Mouse (Mus musculus) embryo, embryonic 10.5 days (tissue): ENCODE data around the gene Gpx3.
"Not testable (repeated sequence)": the region's sequence is repeated elsewhere in the genome, so short reads cannot be mapped to it uniquely, and the experiment has no call there.

Experiments
- DNase-seq: peaks from one replicate; pipeline ENCODE4 v3.0.0-alpha.2; 2015; ENCODE audit warnings: low spot score

The Gpx3 gene

GRCm38 (mm10) chr11:54881051-54881474, 21.2 kb upstream of the Gpx3 start:
- peak; percentile 58 for DNase-seq

GRCm38 (mm10) chr11:54882671-54883070, 19.6 kb upstream of the Gpx3 start:
- peak; percentile 54 for DNase-seq

- no peak for DNase-seq
Observed at GRCm38 (mm10) chr11:54884197-54884828, 17.9 kb upstream of the Gpx3 start.

GRCm38 (mm10) chr11:54884937-54885336, 17.3 kb upstream of the Gpx3 start:
- peak; percentile 52 for DNase-seq

GRCm38 (mm10) chr11:54885406-54885805, 16.8 kb upstream of the Gpx3 start:
- DNase-seq: no peak

GRCm38 (mm10) chr11:54887927-54888326, 14.3 kb upstream of the Gpx3 start:
- no peak for DNase-seq

- no peak for DNase-seq
Observed at GRCm38 (mm10) chr11:54891341-54891740, 10.9 kb upstream of the Gpx3 start.

- DNase-seq: peak; percentile 24
Observed at GRCm38 (mm10) chr11:54892091-54892490, 10.2 kb upstream of the Gpx3 start.

- no peak for DNase-seq
Observed at GRCm38 (mm10) chr11:54894589-54894988, 7.7 kb upstream of the Gpx3 start.

- not testable (repeated sequence) for DNase-seq
Observed at GRCm38 (mm10) chr11:54896646-54897045, 5.6 kb upstream of the Gpx3 start.

GRCm38 (mm10) chr11:54897470-54897869, 4.8 kb upstream of the Gpx3 start:
- peak; percentile 34 for DNase-seq

GRCm38 (mm10) chr11:54899657-54900056, 2.6 kb upstream of the Gpx3 start:
- no peak for DNase-seq

GRCm38 (mm10) chr11:54903339-54903738, 1.1 kb downstream of the Gpx3 start:
- DNase-seq: no peak

GRCm38 (mm10) chr11:54903940-54904706, 1.9 kb downstream of the Gpx3 start:
- DNase-seq: peak; percentile 59

- no peak for DNase-seq
Observed at GRCm38 (mm10) chr11:54905086-54905485, 2.8 kb downstream of the Gpx3 start.

GRCm38 (mm10) chr11:54905931-54906330, 3.7 kb downstream of the Gpx3 start:
- no peak for DNase-seq

- no peak for DNase-seq
Observed at GRCm38 (mm10) chr11:54906466-54906865, 4.2 kb downstream of the Gpx3 start.

- no peak for DNase-seq
Observed at GRCm38 (mm10) chr11:54907259-54907658, 5.0 kb downstream of the Gpx3 start.

GRCm38 (mm10) chr11:54909273-54909672, 7.0 kb downstream of the Gpx3 start:
- no peak for DNase-seq

GRCm38 (mm10) chr11:54910081-54910665, 7.9 kb downstream of the Gpx3 start:
- DNase-seq: no peak

GRCm38 (mm10) chr11:54911201-54911600, 8.9 kb downstream of the Gpx3 start:
- DNase-seq: no peak

GRCm38 (mm10) chr11:54911671-54912502, 9.6 kb downstream of the Gpx3 start:
- no peak for DNase-seq
